Mouse (Mus musculus) midbrain, embryonic 15.5 days (tissue): ENCODE results near the gene Med19. TPM values are rescaled to one million over a fixed set of nuclear protein-coding genes. Genes with fewer than 3 reads are reported as not detected.
"Not testable (repeated sequence)": the region's sequence is repeated elsewhere in the genome, so short reads cannot be mapped to it uniquely, and the experiment has no call there.

Experiments
- ATAC-seq: fragments of 200-750 bp; cut with Nextera tagmentation; replicated peaks from 2 replicates; pipeline ENCODE4 v1.8.0; 2017; ENCODE audit warnings: moderate TSS enrichment
- H3K27ac ChIP-seq: fragments of 300-500 bp; sonication (generic); 2 replicates; pipeline ENCODE4 v1.5.1; 2015; ENCODE audit warnings: mild to moderate bottlenecking, inconsistent platforms
- H3K27me3 ChIP-seq: fragments of 300-500 bp; sonication (generic); replicated peaks from 2 replicates; pipeline ENCODE4 v1.6.1; 2015; ENCODE audit warnings: inconsistent platforms
- H3K36me3 ChIP-seq: fragments of 300-500 bp; sonication (generic); replicated peaks from 2 replicates; pipeline ENCODE4 v1.6.1; 2015; ENCODE audit warnings: inconsistent platforms
- H3K4me1 ChIP-seq: fragments of 300-500 bp; sonication (generic); 2 replicates; pipeline ENCODE4 v1.6.1; 2015; ENCODE audit warnings: inconsistent platforms
- H3K4me2 ChIP-seq: fragments of 300-500 bp; sonication (generic); 2 replicates; pipeline ENCODE4 v1.6.1; 2015; ENCODE audit warnings: inconsistent platforms, mild to moderate bottlenecking, moderate library complexity
- H3K4me3 ChIP-seq: fragments of 300-500 bp; sonication (generic); 2 replicates; pipeline ENCODE4 v1.5.1; 2015; ENCODE audit warnings: mild to moderate bottlenecking, inconsistent platforms
- H3K9ac ChIP-seq: fragments of 300-500 bp; sonication (generic); 2 replicates; pipeline ENCODE4 v1.6.1; 2015; ENCODE audit warnings: mild to moderate bottlenecking, inconsistent platforms
- H3K9me3 ChIP-seq: fragments of 300-500 bp; sonication (generic); 2 replicates; pipeline ENCODE4 v1.6.1; 2016; ENCODE audit warnings: inconsistent platforms
- WGBS: fragments of 180-500 bp; shearing (Covaris S2); methylation state at CpG from one replicate; pipeline ENCODE4 v1.1.7; 2015; ENCODE audit warnings: mixed read lengths; 5-methylcytosine and 5-hydroxymethylcytosine counted together
- polyA plus RNA-seq: library from polyadenylated mRNA; unstranded; fragments of >200 nt; fragmentation: Nextera tagmentation; extraction: Ambion mirVana; gene quantifications from 2 replicates; pipeline ENCODE4 v1.2.1, GENCODE M21; 2015

Med19 gene
- polyA plus RNA-seq, 1 experiment from 2014 or later = 49.5 TPM

DNA sequence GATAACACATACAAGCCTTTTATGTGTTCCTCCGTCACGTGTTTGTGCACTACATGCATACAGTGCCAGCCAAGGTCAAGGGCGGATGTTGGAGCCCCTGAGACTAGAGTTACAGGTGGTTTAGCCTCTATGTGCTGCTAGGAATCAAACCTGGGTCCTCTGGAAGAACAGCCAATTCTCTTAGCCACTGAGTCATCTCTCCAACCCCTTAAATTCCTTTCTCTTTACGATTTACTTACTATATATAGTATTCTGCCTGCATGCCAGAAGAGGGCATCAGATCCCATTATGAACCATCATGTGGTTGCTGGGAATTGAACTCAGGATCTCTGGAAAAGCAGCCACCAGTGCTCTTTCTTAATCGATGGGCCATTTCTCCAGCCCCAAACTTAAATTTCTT lies 6.7 kb upstream of the Med19 start:
- Histone ChIP-seq H3K4me1 (peaks cover 24% of the 10 kb centered on the region), H3K36me3 (peaks cover 30% of the 10 kb centered on the region), H3K4me3 (0 out of 2 replicates have a peak overlapping the region, but pooled peaks have one; percentile 97), H3K27ac (0 out of 2 replicates have a peak overlapping the region, but pooled peaks have one; percentile 92), H3K4me2 (peak overlapping the region; percentile 75; the same call in 1 of the 2 replicates)
- H3K9ac ChIP-seq, H3K27me3 ChIP-seq, H3K9me3 ChIP-seq, ATAC-seq: not testable (repeated sequence)
- WGBS = 61% methylated on average over 4 of the region's 5 CpGs

DNA sequence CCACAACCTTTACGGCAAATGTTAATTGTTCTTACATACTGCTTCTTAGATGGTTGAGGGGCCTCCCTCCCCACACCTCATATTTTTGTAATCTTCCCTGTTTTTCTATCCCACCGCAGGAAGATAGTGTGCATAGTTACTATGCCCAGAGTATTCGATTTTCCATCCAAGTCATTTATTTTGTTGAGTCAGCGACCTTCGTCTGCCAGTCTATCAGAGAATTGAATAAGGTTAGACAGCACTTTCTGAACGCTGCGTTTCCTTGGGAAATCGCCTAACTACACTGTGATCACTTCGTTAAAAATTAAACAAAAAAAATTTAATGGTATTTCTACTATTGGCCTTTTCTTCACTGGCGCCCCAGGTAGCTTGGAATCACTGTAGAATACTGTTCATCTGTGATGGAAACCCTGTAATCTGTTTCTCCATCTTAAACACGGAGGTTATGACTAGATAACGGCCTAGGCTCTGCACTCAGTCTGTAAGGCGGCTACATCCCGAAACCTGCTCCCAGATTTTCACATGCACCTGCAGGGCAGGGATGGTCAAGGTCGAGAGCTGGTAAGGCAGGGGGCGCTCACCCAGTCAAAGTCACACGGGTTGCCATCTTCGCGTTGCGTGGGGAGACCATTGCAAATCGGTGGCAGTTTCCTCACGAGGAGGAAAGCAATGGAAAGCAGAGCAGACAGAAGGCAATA lies 783 bp upstream of the Med19 start:
- H3K27me3 ChIP-seq = no peaks in the 10 kb centered on the region
- H3K4me1 ChIP-seq = peaks cover 28% of the 10 kb centered on the region
- H3K4me3 ChIP-seq = peak overlapping the region; percentile 91
- peak overlapping the region; percentile 86 for H3K27ac ChIP-seq
- H3K36me3 ChIP-seq = peaks cover 29% of the 10 kb centered on the region
- peak overlapping the region; percentile 58 for H3K4me2 ChIP-seq
- no peaks in the 10 kb centered on the region for H3K9me3 ChIP-seq
- peak; percentile 77 for ATAC-seq
- H3K9ac ChIP-seq = peak overlapping the region; percentile 60
- 10% methylated on average over 22 of the region's 22 CpGs for WGBS

DNA sequence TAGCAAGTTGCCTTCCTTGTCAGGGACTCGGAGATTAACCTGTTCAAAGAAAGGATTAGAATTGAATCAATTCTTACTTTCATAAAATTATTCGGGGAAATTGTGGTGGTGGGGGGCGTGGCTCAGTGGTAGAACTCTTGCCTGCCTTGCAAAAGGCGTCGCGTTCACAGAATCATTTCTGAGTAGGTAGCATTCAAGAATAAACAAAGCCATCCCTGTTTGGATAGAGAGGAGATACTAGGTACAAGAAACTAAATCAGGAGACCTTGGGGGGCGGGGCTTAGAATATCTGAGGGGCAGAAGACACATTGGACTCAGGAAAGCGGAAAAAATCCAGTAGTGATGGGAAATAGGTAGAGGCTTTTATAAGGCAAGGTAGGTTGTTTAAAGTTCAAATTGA lies 814 bp downstream of the Med19 start, which contains the start of gene Tmx2:
Gene Tmx2, minus strand, starts transcription at position 125 of the 400 bp plus-strand sequence.
- peak within 1 kb of the TSS; percentile 80 for H3K4me2 ChIP-seq
- H3K4me3 ChIP-seq = peak within 1 kb of the TSS; percentile 91
- peaks cover 28% of the 10 kb centered on the region for H3K4me1 ChIP-seq
- ATAC-seq = no peak
- peak within 1 kb of the TSS; percentile 86 for H3K27ac ChIP-seq
- H3K9ac ChIP-seq = peak within 1 kb of the TSS; percentile 74
- H3K27me3 ChIP-seq = no peaks in the 10 kb centered on the region
- no peaks in the 10 kb centered on the region for H3K9me3 ChIP-seq
- 25% methylated on average over 8 of the region's 8 CpGs for WGBS
- peaks cover 16% of the 10 kb centered on the region for H3K36me3 ChIP-seq

GRCm38 (mm10) chr2:84682605-84683183 lies 4.5 kb downstream of the Med19 start:
- no peak for ATAC-seq
- 89% methylated on average over 6 of the region's 6 CpGs for WGBS
- Histone ChIP-seq H3K9me3 (no peaks in the 10 kb centered on the region), H3K9ac (no peak overlapping the region), H3K4me1 (peaks cover 11% of the 10 kb centered on the region), H3K36me3 (peaks cover 21% of the 10 kb centered on the region), H3K4me3 (no peak overlapping the region), H3K27me3 (no peaks in the 10 kb centered on the region), H3K4me2 (no peak overlapping the region), H3K27ac (no peak overlapping the region)

DNA sequence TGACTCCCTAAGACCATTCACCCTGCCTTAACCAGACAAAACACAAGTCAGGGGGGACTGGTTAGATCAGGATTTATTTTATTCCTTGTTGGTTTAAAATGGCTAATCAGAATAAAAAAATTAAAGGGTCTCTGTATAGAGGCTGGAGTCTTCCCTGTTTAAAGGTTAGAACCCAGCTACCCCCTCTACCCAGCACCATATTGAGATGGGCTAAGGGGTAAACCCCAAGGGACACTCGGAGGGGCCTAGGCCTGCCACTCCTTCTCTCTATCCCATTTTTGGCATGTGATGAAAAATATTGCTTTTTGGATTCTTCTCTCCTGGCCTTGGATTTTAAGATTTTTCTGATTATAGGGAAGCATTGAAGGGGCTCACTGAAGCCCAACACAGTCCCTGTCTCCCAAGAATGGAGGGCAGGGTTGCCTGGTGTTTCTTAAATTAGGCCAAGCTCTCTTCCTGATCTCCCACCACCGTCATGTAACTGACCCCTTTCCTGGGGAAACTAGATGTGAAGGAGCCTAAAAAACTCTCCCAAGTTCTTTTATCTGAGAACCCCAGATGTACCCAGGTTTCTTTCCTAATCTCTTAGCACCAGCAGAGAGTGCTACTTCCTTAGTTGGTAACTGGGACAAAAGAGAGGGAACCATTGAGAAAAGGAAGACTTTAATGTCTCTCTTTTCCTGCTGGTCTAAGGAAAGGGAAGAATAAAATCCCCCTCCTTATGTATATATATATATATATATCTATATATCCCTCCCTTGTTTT lies 10.1 kb downstream of the Med19 start:
- Histone ChIP-seq H3K36me3 (peaks cover 65% of the 10 kb centered on the region), H3K4me3 (no peak overlapping the region), H3K4me1 (no peaks in the 10 kb centered on the region), H3K9ac (no peak overlapping the region), H3K27me3 (no peaks in the 10 kb centered on the region), H3K9me3 (no peaks in the 10 kb centered on the region), H3K27ac (no peak overlapping the region), H3K4me2 (no peak overlapping the region)
- no peak for ATAC-seq
- 77% methylated on average over 2 of the region's 2 CpGs for WGBS

GRCm38 (mm10) chr2:84690050-84690449 lies 11.8 kb downstream of the Med19 start:
- Histone ChIP-seq H3K9ac (no peak overlapping the region), H3K4me2 (no peak overlapping the region), H3K36me3 (peaks cover 73% of the 10 kb centered on the region), H3K9me3 (no peaks in the 10 kb centered on the region), H3K4me1 (no peaks in the 10 kb centered on the region), H3K27ac (no peak overlapping the region), H3K4me3 (no peak overlapping the region), H3K27me3 (no peaks in the 10 kb centered on the region)
- WGBS = 92% methylated on average over 12 of the region's 12 CpGs
- ATAC-seq = no peak

- Histone ChIP-seq H3K4me1 (no peaks in the 10 kb centered on the region), H3K9ac (no peak overlapping the region), H3K4me2 (no peak overlapping the region), H3K9me3 (no peaks in the 10 kb centered on the region), H3K27me3 (no peaks in the 10 kb centered on the region), H3K4me3 (no peak overlapping the region), H3K36me3 (peaks cover 42% of the 10 kb centered on the region), H3K27ac (no peak overlapping the region)
- ATAC-seq = no peak
- WGBS = 93% methylated on average over 5 of the region's 5 CpGs
Measured at GRCm38 (mm10) chr2:84695007-84695695, 16.9 kb downstream of the Med19 start.

DNA sequence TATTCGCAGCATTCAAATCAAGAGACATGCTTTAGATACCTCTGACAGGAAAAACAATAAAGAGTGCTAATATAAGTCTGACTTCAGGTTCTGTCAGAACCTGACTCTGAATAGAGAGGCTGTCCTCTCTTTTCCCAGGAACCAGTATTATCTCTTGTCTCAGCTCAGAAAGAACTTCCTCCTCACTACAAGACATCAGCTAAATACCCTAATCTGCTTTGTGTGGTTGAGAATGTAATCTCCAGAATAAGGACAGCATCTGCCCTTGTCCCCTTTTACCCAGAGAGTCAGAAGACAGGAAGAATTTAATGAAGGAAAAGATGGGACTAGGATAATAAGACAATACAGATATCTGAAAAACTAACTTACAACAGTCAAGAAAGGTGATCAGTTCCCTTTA lies 25.3 kb downstream of the Med19 start:
- Histone ChIP-seq H3K4me1 (peaks cover 7% of the 10 kb centered on the region; the same call in 1 of the 2 replicates), H3K4me2 (no peak overlapping the region), H3K4me3 (no peak overlapping the region), H3K27me3 (no peaks in the 10 kb centered on the region), H3K36me3 (peaks cover 3% of the 10 kb centered on the region; the same call in 1 of the 2 replicates), H3K9me3 (no peaks in the 10 kb centered on the region), H3K27ac (no peak overlapping the region), H3K9ac (no peak overlapping the region)
- 98% methylated on average over 1 of the region's 1 CpGs for WGBS
- ATAC-seq = no peak

GRCm38 (mm10) chr2:84704329-84704728 lies 26.1 kb downstream of the Med19 start:
- Histone ChIP-seq H3K9me3 (no peaks in the 10 kb centered on the region), H3K9ac (no peak overlapping the region), H3K36me3 (peaks cover 7% of the 10 kb centered on the region; the same call in 1 of the 2 replicates), H3K27me3 (no peaks in the 10 kb centered on the region), H3K4me3 (no peak overlapping the region), H3K27ac (no peak overlapping the region), H3K4me2 (no peak overlapping the region), H3K4me1 (peaks cover 15% of the 10 kb centered on the region)
- 77% methylated on average over 5 of the region's 5 CpGs for WGBS
- no peak for ATAC-seq

- Histone ChIP-seq H3K4me3 (no peak overlapping the region), H3K27me3 (no peaks in the 10 kb centered on the region), H3K36me3 (peaks cover 13% of the 10 kb centered on the region), H3K4me1 (peaks cover 19% of the 10 kb centered on the region), H3K27ac (no peak overlapping the region), H3K4me2 (no peak overlapping the region), H3K9me3 (no peaks in the 10 kb centered on the region), H3K9ac (no peak overlapping the region)
- no peak for ATAC-seq
- 91% methylated on average over 1 of the region's 1 CpGs for WGBS
Measured at GRCm38 (mm10) chr2:84705295-84705694, 27.1 kb downstream of the Med19 start.

DNA sequence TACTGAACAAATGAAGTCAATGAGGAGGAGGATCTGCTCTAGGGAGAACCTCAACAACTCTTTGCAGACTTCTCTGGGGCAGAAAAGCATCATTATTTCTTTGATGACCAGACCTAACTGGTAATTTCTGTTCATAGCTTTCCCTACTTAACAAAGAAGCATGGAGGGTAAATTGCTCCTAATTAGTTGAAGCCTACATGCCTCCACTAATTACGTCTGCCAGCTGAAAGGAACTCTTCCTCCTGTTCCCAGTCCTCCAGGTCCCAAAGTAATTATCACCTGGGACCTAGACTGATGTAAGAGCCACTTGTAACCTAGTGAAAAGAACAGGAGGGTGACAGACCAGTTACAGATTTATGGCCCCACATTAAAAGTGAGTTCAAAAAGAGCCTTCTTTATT lies 29.3 kb downstream of the Med19 start:
- Histone ChIP-seq H3K36me3 (peaks cover 16% of the 10 kb centered on the region), H3K4me1 (peaks cover 24% of the 10 kb centered on the region), H3K4me2 (no peak overlapping the region), H3K9ac (no peak overlapping the region), H3K27ac (no peak overlapping the region), H3K9me3 (no peaks in the 10 kb centered on the region), H3K4me3 (no peak overlapping the region), H3K27me3 (no peaks in the 10 kb centered on the region)
- no peak for ATAC-seq
- WGBS = 71% methylated on average over 1 of the region's 1 CpGs

- no peak for ATAC-seq
- Histone ChIP-seq H3K4me2 (no peak overlapping the region), H3K9me3 (no peaks in the 10 kb centered on the region), H3K4me1 (peaks cover 42% of the 10 kb centered on the region), H3K27me3 (no peaks in the 10 kb centered on the region), H3K36me3 (peaks cover 16% of the 10 kb centered on the region), H3K27ac (no peak overlapping the region), H3K9ac (no peak overlapping the region), H3K4me3 (no peak overlapping the region)
- 90% methylated on average over 2 of the region's 2 CpGs for WGBS
Measured at GRCm38 (mm10) chr2:84711898-84712297, 33.7 kb downstream of the Med19 start.
